Mouse (Mus musculus): Measurements from ENCODE around the gene Mzt1. TPM values are rescaled to one million over a fixed set of nuclear protein-coding genes. Genes with fewer than 3 reads are reported as not detected.
"Not testable (repeated sequence)": the region's sequence is repeated elsewhere in the genome, so short reads cannot be mapped to it uniquely, and the experiment has no call there.

Mzt1 gene
- polyA plus RNA-seq, 1 experiment = 46.7 TPM

GRCm38 (mm10) chr14:99034851-99035250 lies 11.1 kb downstream of the Mzt1 start:
- not testable (repeated sequence) for H3K4me1 ChIP-seq (ENCODE audit: control insufficient read depth, insufficient read depth, insufficient read length, low read length); H3K4me3 ChIP-seq (ENCODE audit: insufficient read depth, low read depth, low read length); H3K27ac ChIP-seq (replicated peaks; ENCODE audit: low read depth, low read length)

GRCm38 (mm10) chr14:99032596-99032995 lies 13.3 kb downstream of the Mzt1 start:
- Histone ChIP-seq H3K4me1 (ENCODE audit: control insufficient read depth, insufficient read depth, insufficient read length, low read length) (no peaks in the 10 kb centered on the region), H3K27ac (replicated peaks; ENCODE audit: low read depth, low read length) (no peak overlapping the region), H3K4me3 (ENCODE audit: insufficient read depth, low read depth, low read length) (no peak overlapping the region)

GRCm38 (mm10) chr14:99031337-99031873 lies 14.5 kb downstream of the Mzt1 start:
- Histone ChIP-seq H3K4me3 (ENCODE audit: insufficient read depth, low read depth, low read length) (no peak overlapping the region), H3K4me1 (ENCODE audit: control insufficient read depth, insufficient read depth, insufficient read length, low read length) (no peaks in the 10 kb centered on the region), H3K27ac (replicated peaks; ENCODE audit: low read depth, low read length) (no peak overlapping the region)

GRCm38 (mm10) chr14:99029987-99030386 lies 15.9 kb downstream of the Mzt1 start:
- Histone ChIP-seq H3K4me1 (ENCODE audit: control insufficient read depth, insufficient read depth, insufficient read length, low read length) (no peaks in the 10 kb centered on the region), H3K4me3 (ENCODE audit: insufficient read depth, low read depth, low read length) (no peak overlapping the region), H3K27ac (replicated peaks; ENCODE audit: low read depth, low read length) (no peak overlapping the region)

- Histone ChIP-seq H3K4me3 (ENCODE audit: insufficient read depth, low read depth, low read length) (no peak overlapping the region), H3K27ac (replicated peaks; ENCODE audit: low read depth, low read length) (no peak overlapping the region), H3K4me1 (ENCODE audit: control insufficient read depth, insufficient read depth, insufficient read length, low read length) (no peaks in the 10 kb centered on the region)
Measured at GRCm38 (mm10) chr14:99022346-99023086, 23.4 kb downstream of the Mzt1 start.

- H3K4me3 ChIP-seq (ENCODE audit: insufficient read depth, low read depth, low read length) = no peak overlapping the region
- no peak overlapping the region for H3K27ac ChIP-seq (replicated peaks; ENCODE audit: low read depth, low read length)
- H3K4me1 ChIP-seq (ENCODE audit: control insufficient read depth, insufficient read depth, insufficient read length, low read length) = no peaks in the 10 kb centered on the region
Measured at GRCm38 (mm10) chr14:99019136-99019808, 26.7 kb downstream of the Mzt1 start.

- Histone ChIP-seq H3K4me3 (ENCODE audit: insufficient read depth, low read depth, low read length) (no peak overlapping the region), H3K27ac (replicated peaks; ENCODE audit: low read depth, low read length) (no peak overlapping the region), H3K4me1 (ENCODE audit: control insufficient read depth, insufficient read depth, insufficient read length, low read length) (no peaks in the 10 kb centered on the region)
Measured at GRCm38 (mm10) chr14:99018691-99019090, 27.2 kb downstream of the Mzt1 start.

- Histone ChIP-seq H3K27ac (replicated peaks; ENCODE audit: low read depth, low read length) (no peak overlapping the region), H3K4me1 (ENCODE audit: control insufficient read depth, insufficient read depth, insufficient read length, low read length) (no peaks in the 10 kb centered on the region), H3K4me3 (ENCODE audit: insufficient read depth, low read depth, low read length) (no peak overlapping the region)
Measured at GRCm38 (mm10) chr14:99010920-99011313, 35.0 kb downstream of the Mzt1 start.

- Histone ChIP-seq H3K27ac (replicated peaks; ENCODE audit: low read depth, low read length) (no peak overlapping the region), H3K4me3 (ENCODE audit: insufficient read depth, low read depth, low read length) (no peak overlapping the region)
Measured at GRCm38 (mm10) chr14:99010224-99010919, 35.6 kb downstream of the Mzt1 start.

GRCm38 (mm10) chr14:98994218-98994617 lies 51.7 kb downstream of the Mzt1 start, which contains the start of gene Rpl36a-ps1:
Gene Rpl36a-ps1, minus strand, starts transcription at chr14:98994318.
- Histone ChIP-seq H3K27ac (replicated peaks; ENCODE audit: low read depth, low read length) (no peak within 1 kb of the TSS), H3K4me1 (ENCODE audit: control insufficient read depth, insufficient read depth, insufficient read length, low read length) (no peaks in the 10 kb centered on the region), H3K4me3 (ENCODE audit: insufficient read depth, low read depth, low read length) (no peak within 1 kb of the TSS)

More at GRCm38 (mm10) chr14:99010224-99010919, 35.6 kb downstream of the Mzt1 start:
- H3K4me1 ChIP-seq (ENCODE audit: control insufficient read depth, insufficient read depth, insufficient read length, low read length) = no peaks in the 10 kb centered on the region

GRCm38 (mm10) chr14:98992482-98992881 lies 53.5 kb downstream of the Mzt1 start:
- no peaks in the 10 kb centered on the region for H3K4me1 ChIP-seq (ENCODE audit: control insufficient read depth, insufficient read depth, insufficient read length, low read length)
- no peak overlapping the region for H3K27ac ChIP-seq (replicated peaks; ENCODE audit: low read depth, low read length)
- no peak overlapping the region for H3K4me3 ChIP-seq (ENCODE audit: insufficient read depth, low read depth, low read length)

GRCm38 (mm10) chr14:98990636-98991035 lies 55.3 kb downstream of the Mzt1 start:
- Histone ChIP-seq H3K4me3 (ENCODE audit: insufficient read depth, low read depth, low read length) (no peak overlapping the region), H3K4me1 (ENCODE audit: control insufficient read depth, insufficient read depth, insufficient read length, low read length) (no peaks in the 10 kb centered on the region), H3K27ac (replicated peaks; ENCODE audit: low read depth, low read length) (no peak overlapping the region)

GRCm38 (mm10) chr14:98989818-98990217 lies 56.1 kb downstream of the Mzt1 start:
- Histone ChIP-seq H3K27ac (replicated peaks; ENCODE audit: low read depth, low read length) (no peak overlapping the region), H3K4me3 (ENCODE audit: insufficient read depth, low read depth, low read length) (no peak overlapping the region), H3K4me1 (ENCODE audit: control insufficient read depth, insufficient read depth, insufficient read length, low read length) (no peaks in the 10 kb centered on the region)
